Mouse (Mus musculus) intestine, postnatal 0 days (tissue): ENCODE data around the gene Olfr697. TPM values are rescaled to one million over a fixed set of nuclear protein-coding genes. Genes with fewer than 3 reads are reported as not detected.
"Not testable (repeated sequence)": the region's sequence is repeated elsewhere in the genome, so short reads cannot be mapped to it uniquely, and the experiment has no call there.

Source experiments
- ATAC-seq: fragments of 200-750 bp; cut with Nextera tagmentation; 2 replicates; pipeline ENCODE4 v1.8.0; 2017; ENCODE audit warnings: mild to moderate bottlenecking, moderate TSS enrichment, moderate library complexity
- H3K27ac ChIP-seq: fragments of 300-500 bp; sonication (generic); 2 replicates; pipeline ENCODE4 v1.5.1; 2014; ENCODE audit warnings: mild to moderate bottlenecking, low read depth, low read length, moderate library complexity
- H3K27me3 ChIP-seq: fragments of 300-500 bp; sonication (generic); replicated peaks from 2 replicates; pipeline ENCODE4 v1.6.1; 2014; ENCODE audit warnings: low read length, mixed read lengths; ENCODE audit not compliant: control insufficient read depth, insufficient read depth
- H3K36me3 ChIP-seq: fragments of 300-500 bp; sonication (generic); 2 replicates; pipeline ENCODE4 v1.6.1; 2014; ENCODE audit warnings: mild to moderate bottlenecking, moderate library complexity; ENCODE audit not compliant: control insufficient read depth, insufficient read depth
- H3K4me1 ChIP-seq: fragments of 300-500 bp; sonication (generic); replicated peaks from 2 replicates; pipeline ENCODE4 v1.6.1; 2014; ENCODE audit warnings: antibody characterized with exemption, low read length, mixed read lengths; ENCODE audit not compliant: control insufficient read depth, insufficient read depth
- H3K4me2 ChIP-seq: fragments of 300-500 bp; sonication (generic); replicated peaks from 2 replicates; pipeline ENCODE4 v1.6.1; 2014; ENCODE audit warnings: low read depth, mild to moderate bottlenecking, moderate library complexity
- H3K4me3 ChIP-seq: fragments of 300-500 bp; sonication (generic); 2 replicates; pipeline ENCODE4 v1.5.1; 2014; ENCODE audit warnings: low read depth, low read length
- H3K9ac ChIP-seq: fragments of 300-500 bp; sonication (generic); 2 replicates; pipeline ENCODE4 v1.6.1; 2014; ENCODE audit warnings: mild to moderate bottlenecking, low read depth, low read length
- H3K9me3 ChIP-seq: fragments of 300-500 bp; sonication (generic); 2 replicates; pipeline ENCODE4 v1.6.1; 2016; ENCODE audit warnings: mixed run types; ENCODE audit not compliant: control insufficient read depth
- CTCF ChIP-seq: sonication (generic); IDR thresholded peaks from 2 replicates; pipeline ENCODE4 v1.5.1; 2016; ENCODE audit warnings: low read depth, mild to moderate bottlenecking, control low read depth, antibody characterized with exemption, moderate library complexity
- WGBS: fragments of 180-500 bp; shearing (Covaris S2); extraction: QIAGEN DNeasy Blood & Tissue Kit; methylation state at CpG from one replicate; pipeline ENCODE4 v1.1.7; 2014; 5-methylcytosine and 5-hydroxymethylcytosine counted together
- polyA plus RNA-seq: library from polyadenylated mRNA; unstranded; fragments of >200 nt; fragmentation: Nextera tagmentation; extraction: Ambion mirVana; gene quantifications from 2 replicates; pipeline ENCODE4 v1.2.1, GENCODE M21; 2015

The Olfr697 gene
- not detected in 2 replicates for polyA plus RNA-seq

DNA sequence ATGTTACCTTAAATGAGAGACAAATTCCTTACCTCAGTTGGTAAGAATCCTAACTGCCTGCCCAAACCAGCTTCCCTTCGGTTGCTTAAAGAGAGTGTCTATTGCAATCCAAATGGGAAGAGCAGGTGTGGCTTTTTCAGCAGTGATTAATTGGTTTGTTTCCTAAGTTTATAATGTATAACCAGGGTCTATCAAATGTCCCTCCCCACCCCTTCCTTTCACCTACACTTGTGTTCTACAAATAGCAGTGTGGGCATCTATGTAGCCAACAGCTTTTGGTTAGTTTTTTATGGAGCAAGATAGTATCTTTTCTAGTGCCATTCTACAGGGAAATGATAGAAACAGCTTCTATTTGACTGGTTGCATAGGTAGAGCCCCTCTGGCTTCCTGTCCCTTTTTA is at the start of gene Olfr697:
Olfr697 (minus strand) TSS at position 101 of the 400 bp plus-strand sequence.
- Histone ChIP-seq H3K4me2 (no peak within 1 kb of the TSS), H3K9me3 (no peaks in the 10 kb centered on the region), H3K4me1 (no peaks in the 10 kb centered on the region), H3K27me3 (no peaks in the 10 kb centered on the region), H3K9ac (no peak within 1 kb of the TSS), H3K36me3 (no peaks in the 10 kb centered on the region), H3K27ac (no peak within 1 kb of the TSS), H3K4me3 (no peak within 1 kb of the TSS)
- ATAC-seq: no peak
- 80% methylated on average over 1 of the region's 1 CpGs for WGBS
- TF ChIP-seq CTCF: no peak

DNA sequence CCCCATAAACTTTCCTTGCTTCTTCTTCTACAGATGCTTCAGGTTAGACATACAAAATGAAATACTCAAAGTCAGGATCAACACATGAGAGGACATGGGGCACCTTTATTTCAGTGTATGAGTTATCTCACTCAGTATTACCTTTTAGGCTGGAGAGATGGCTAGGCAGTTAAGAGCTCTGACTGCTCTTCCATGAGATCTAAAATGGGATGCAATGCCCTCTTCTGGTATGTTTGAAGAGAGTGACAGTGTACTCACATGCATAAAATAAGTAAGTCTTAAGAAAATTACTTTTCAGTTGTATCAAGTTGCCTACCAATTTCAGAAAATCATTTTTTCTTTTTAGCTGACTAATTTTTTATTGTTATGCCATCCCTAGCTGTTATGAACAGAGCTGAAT is 46.1 kb upstream of the Olfr697 start:
- TF ChIP-seq CTCF: peak; percentile 29
- H3K27ac ChIP-seq: no peak overlapping the region
- no peaks in the 10 kb centered on the region for H3K36me3 ChIP-seq
- no peak for ATAC-seq
- no peak overlapping the region for H3K9ac ChIP-seq
- no peaks in the 10 kb centered on the region for H3K9me3 ChIP-seq
- no peaks in the 10 kb centered on the region for H3K27me3 ChIP-seq
- no peaks in the 10 kb centered on the region for H3K4me1 ChIP-seq
- H3K4me2 ChIP-seq: no peak overlapping the region
- H3K4me3 ChIP-seq: no peak overlapping the region

DNA sequence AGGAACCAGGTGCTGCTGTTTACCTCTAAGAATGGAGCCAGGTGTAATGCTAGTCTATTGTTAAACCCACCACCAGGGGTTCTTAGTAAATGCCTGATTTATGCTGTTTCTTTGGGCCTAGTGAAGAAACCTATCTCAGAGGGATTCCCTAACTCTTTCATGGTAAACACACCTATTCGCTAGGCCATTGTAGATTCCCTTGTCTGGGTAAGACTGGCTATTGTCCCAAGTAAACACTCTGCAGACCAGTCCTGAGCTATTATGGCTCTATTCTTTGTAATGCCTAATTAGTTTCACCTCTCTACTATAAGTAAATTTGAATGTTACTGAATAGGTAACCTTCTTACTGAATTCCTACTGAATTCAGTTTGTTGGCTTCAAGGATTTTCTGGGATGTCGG is 18.8 kb upstream of the Olfr697 start:
- ATAC-seq, H3K36me3 ChIP-seq, H3K9me3 ChIP-seq, H3K27me3 ChIP-seq, H3K9ac ChIP-seq, H3K4me3 ChIP-seq, H3K4me1 ChIP-seq, H3K4me2 ChIP-seq, H3K27ac ChIP-seq: not testable (repeated sequence)
- 94% methylated on average over 2 of the region's 2 CpGs for WGBS

DNA sequence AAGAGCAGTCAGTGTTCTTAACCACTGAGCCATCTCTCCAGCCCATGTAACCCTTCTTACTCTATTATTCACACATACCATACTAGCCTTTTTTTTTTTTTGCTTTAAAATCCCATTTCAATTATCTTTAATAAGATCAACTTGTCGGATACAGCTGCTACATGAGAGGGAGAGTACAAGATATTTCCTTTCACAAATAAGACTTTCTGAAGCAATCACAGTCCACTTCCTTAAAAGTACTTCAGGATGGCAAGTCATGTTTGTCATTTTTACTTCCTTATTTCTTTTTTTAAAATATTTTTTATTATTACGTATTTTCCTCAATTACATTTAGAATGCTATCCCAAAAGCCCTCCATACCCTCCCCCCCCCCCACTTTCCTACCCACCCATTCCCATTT is 16.6 kb upstream of the Olfr697 start:
- no peak for TF ChIP-seq CTCF
- Histone ChIP-seq H3K27me3 (no peaks in the 10 kb centered on the region), H3K27ac (no peak overlapping the region), H3K9me3 (no peaks in the 10 kb centered on the region), H3K9ac (no peak overlapping the region), H3K4me3 (no peak overlapping the region), H3K4me1 (no peaks in the 10 kb centered on the region), H3K4me2 (no peak overlapping the region), H3K36me3 (no peaks in the 10 kb centered on the region)
- 91% methylated on average over 2 of the region's 2 CpGs for WGBS
- no peak for ATAC-seq

DNA sequence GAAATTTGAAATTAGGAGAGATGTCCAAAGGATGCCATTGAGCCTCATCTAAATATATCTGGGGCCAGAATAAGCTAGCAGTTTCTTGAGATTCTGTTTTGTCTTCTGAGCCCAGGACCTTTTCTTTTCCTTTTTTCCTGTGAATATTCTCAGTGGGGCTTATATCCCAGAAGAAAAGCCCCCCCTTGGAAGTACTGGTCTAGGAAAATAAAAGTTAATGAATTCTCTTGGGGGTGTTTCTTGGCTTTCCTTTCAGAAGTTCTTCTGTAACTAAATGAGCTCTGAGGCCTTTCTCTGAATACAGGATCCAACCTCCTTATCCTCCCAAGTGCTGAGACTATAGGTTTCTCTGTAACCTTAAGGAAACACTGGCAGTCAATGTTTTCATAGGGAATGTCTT is 13.1 kb upstream of the Olfr697 start, which contains the start of gene Olfr698:
Olfr698 (minus strand) TSS at position 101 of the 400 bp plus-strand sequence.
- ATAC-seq: no peak
- Histone ChIP-seq H3K9me3 (no peaks in the 10 kb centered on the region), H3K27me3 (no peaks in the 10 kb centered on the region), H3K4me1 (no peaks in the 10 kb centered on the region), H3K36me3 (no peaks in the 10 kb centered on the region), H3K4me3 (no peak within 1 kb of the TSS), H3K9ac (no peak within 1 kb of the TSS), H3K4me2 (no peak within 1 kb of the TSS), H3K27ac (no peak within 1 kb of the TSS)
- no peak for TF ChIP-seq CTCF

DNA sequence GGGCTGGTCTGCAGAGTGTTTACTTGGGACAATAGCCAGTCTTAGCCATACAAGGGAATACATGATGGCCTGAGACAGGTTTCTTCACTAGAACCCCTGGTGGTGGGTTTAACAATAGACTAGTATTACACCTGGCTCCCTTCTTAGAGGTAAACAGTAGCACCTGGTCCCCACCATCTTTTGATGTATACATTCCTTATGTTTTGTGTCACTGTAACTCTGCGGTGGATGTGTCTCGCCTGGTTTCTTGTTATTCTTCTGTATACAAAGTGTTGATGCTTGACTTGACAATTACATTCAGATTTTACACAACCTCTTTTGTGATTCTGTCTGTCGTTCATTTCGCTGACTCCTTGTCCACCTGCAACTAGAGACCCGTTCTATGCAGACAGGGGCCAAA is 3.6 kb upstream of the Olfr697 start:
- H3K4me3 ChIP-seq: no peak overlapping the region
- no peak overlapping the region for H3K9ac ChIP-seq
- no peaks in the 10 kb centered on the region for H3K9me3 ChIP-seq
- H3K4me1 ChIP-seq: no peaks in the 10 kb centered on the region
- TF ChIP-seq CTCF: no peak
- no peak overlapping the region for H3K4me2 ChIP-seq
- H3K36me3 ChIP-seq: no peaks in the 10 kb centered on the region
- no peaks in the 10 kb centered on the region for H3K27me3 ChIP-seq
- ATAC-seq: no peak
- WGBS: 90% methylated on average over 5 of the region's 5 CpGs
- no peak overlapping the region for H3K27ac ChIP-seq

DNA sequence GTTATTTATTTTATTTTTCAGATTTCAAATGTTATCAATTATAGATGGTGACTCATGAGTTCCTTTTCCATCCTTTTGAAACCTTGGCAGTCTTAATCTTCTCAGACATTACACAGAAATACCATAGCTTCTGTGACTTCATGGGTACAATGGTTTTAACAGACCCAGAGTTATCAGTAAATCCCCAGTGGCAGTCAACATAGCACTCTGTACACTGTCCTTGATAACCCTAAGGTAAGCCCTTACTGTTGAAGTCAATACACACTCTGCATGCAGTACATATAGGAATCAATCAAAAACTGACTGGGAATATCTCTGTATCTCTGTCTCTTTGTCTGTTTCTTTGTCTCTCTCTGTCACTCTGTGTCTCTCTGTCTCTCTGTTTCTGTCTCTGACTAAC is 5.2 kb downstream of the Olfr697 start:
- H3K36me3 ChIP-seq: no peaks in the 10 kb centered on the region
- H3K4me1 ChIP-seq: no peaks in the 10 kb centered on the region
- ATAC-seq: no peak
- H3K9me3 ChIP-seq: no peaks in the 10 kb centered on the region
- H3K27ac ChIP-seq: no peak overlapping the region
- TF ChIP-seq CTCF: no peak
- H3K4me2 ChIP-seq: no peak overlapping the region
- no peak overlapping the region for H3K9ac ChIP-seq
- peaks cover 7% of the 10 kb centered on the region; the same call in 1 of the 2 replicates for H3K27me3 ChIP-seq
- no peak overlapping the region for H3K4me3 ChIP-seq
